Mouse (Mus musculus) left cerebral cortex, adult 8-10 months (tissue): Measurements from ENCODE around the gene Actr8. TPM values are rescaled to one million over a fixed set of nuclear protein-coding genes. Genes with fewer than 3 reads are reported as not detected.

Source experiments
- DNase-seq, 2 experiments: peaks; one replicate each; pipeline ENCODE4 v3.0.0; 2022; ENCODE audit warnings: low spot score in 2 of 2
- total RNA-seq, 4 experiments: library from RNA; stranded (reverse); gene quantifications; 2 replicates each; pipeline ENCODE4 v1.2.4; 2022

Actr8 gene
- total RNA-seq, 4 experiments from 2014 or later, result 81.1 to 94.3 (median 86.4) TPM

GRCm38 (mm10) chr14:29994976-29995375 is 16.8 kb downstream of the Actr8 start:
- DNase-seq, result no peak

- no peak for DNase-seq
These were observed 18.0 kb downstream of the Actr8 start for GRCm38 (mm10) chr14:29996000-29996751.

- no peak for DNase-seq
These were observed 19.2 kb downstream of the Actr8 start for GRCm38 (mm10) chr14:29997345-29997744.

- DNase-seq, result no peak
These were observed 20.8 kb downstream of the Actr8 start for GRCm38 (mm10) chr14:29998747-29999474.

- no peak for DNase-seq
These were observed 21.3 kb downstream of the Actr8 start for GRCm38 (mm10) chr14:29999475-29999811.

- no peak for DNase-seq
These were observed 30.8 kb downstream of the Actr8 start, which contains the start of the genes Il17rb and Chdh for GRCm38 (mm10) chr14:30008733-30009575. Il17rb (minus strand) TSS chr14:30008896. Chdh (plus strand) TSS chr14:30009023.

- no peak for DNase-seq
These were observed 31.9 kb downstream of the Actr8 start for GRCm38 (mm10) chr14:30009864-30010560.

GRCm38 (mm10) chr14:30011886-30012560 is 33.9 kb downstream of the Actr8 start:
- DNase-seq, result peak in 1 of 2 experiments; percentile 46

- DNase-seq, result no peak
These were observed 36.4 kb downstream of the Actr8 start for GRCm38 (mm10) chr14:30014487-30014886.

GRCm38 (mm10) chr14:30015008-30015407 is 36.9 kb downstream of the Actr8 start:
- no peak for DNase-seq

- no peak for DNase-seq
These were observed 38.5 kb downstream of the Actr8 start for GRCm38 (mm10) chr14:30016666-30017065.

- no peak for DNase-seq
These were observed 39.8 kb downstream of the Actr8 start for GRCm38 (mm10) chr14:30017794-30018462.

GRCm38 (mm10) chr14:30018463-30018801 is 40.3 kb downstream of the Actr8 start:
- no peak for DNase-seq

GRCm38 (mm10) chr14:30018846-30019245 is 40.7 kb downstream of the Actr8 start:
- no peak for DNase-seq

- DNase-seq, result no peak
These were observed 41.2 kb downstream of the Actr8 start for GRCm38 (mm10) chr14:30019375-30019774.

- no peak for DNase-seq
These were observed 41.8 kb downstream of the Actr8 start for GRCm38 (mm10) chr14:30019792-30020575.

- DNase-seq, result no peak
These were observed 44.3 kb downstream of the Actr8 start for GRCm38 (mm10) chr14:30022471-30022870.

GRCm38 (mm10) chr14:30024387-30024786 is 46.2 kb downstream of the Actr8 start:
- no peak for DNase-seq

- no peak for DNase-seq
These were observed 49.2 kb downstream of the Actr8 start for GRCm38 (mm10) chr14:30027378-30027777.
